Mouse (Mus musculus) inflammation-experienced regulatory T-cells (primary cell): ENCODE results near the gene Pdzrn3. TPM values are rescaled to one million over a fixed set of nuclear protein-coding genes. Genes with fewer than 3 reads are reported as not detected.

Experiments
- polyA plus RNA-seq, 2 experiments: library from polyadenylated mRNA; unstranded; fragments of 100-300 nt; shearing (Covaris generic); gene quantifications; one replicate each; pipeline ENCODE4 v1.2.1; 2017

The Pdzrn3 gene
- under 1 TPM; 0.12 to 0.60 TPM for polyA plus RNA-seq

GRCm38 (mm10) chr6:101377167-101377934 lies at the start of gene Pdzrn3:
Gene Pdzrn3 (minus strand): TSS chr6:101377897.

